Mouse (Mus musculus) spleen, adult 2 months (tissue): ENCODE data around the gene Pard3. TPM values are rescaled to one million over a fixed set of nuclear protein-coding genes. Genes with fewer than 3 reads are reported as not detected.

Source experiments
- DNase-seq, 2 experiments: peaks; one replicate each; pipeline versions ENCODE4 v3.0.0 to v3.0.0-alpha.2; 2012 to 2021; ENCODE audit warnings: low spot score in 2 of 2, low read depth in 1 of 2
- H3K27ac ChIP-seq: fragments of 200-500 bp; 2 replicates; pipeline ENCODE4 v1.5.1; 2012; ENCODE audit warnings: low read length, inconsistent platforms; ENCODE audit not compliant: insufficient read depth
- H3K27me3 ChIP-seq: fragments of 200-500 bp; 2 replicates; pipeline ENCODE4 v1.6.1; 2012; ENCODE audit warnings: mild to moderate bottlenecking, moderate library complexity, low read length, inconsistent platforms; ENCODE audit not compliant: control insufficient read depth, insufficient read depth
- H3K36me3 ChIP-seq: fragments of 200-500 bp; 2 replicates; pipeline ENCODE4 v1.6.1; 2012; ENCODE audit warnings: mild to moderate bottlenecking, low read length, inconsistent platforms; ENCODE audit not compliant: control insufficient read depth, insufficient read depth
- H3K4me1 ChIP-seq: fragments of 200-500 bp; 2 replicates; pipeline ENCODE4 v1.6.1; 2011; ENCODE audit warnings: inconsistent platforms; ENCODE audit not compliant: control insufficient read depth, insufficient read depth, insufficient read length
- H3K4me3 ChIP-seq: fragments of 200-500 bp; 2 replicates; pipeline ENCODE4 v1.5.1; 2011; ENCODE audit warnings: mild to moderate bottlenecking, inconsistent platforms; ENCODE audit not compliant: insufficient read depth, insufficient read length; ENCODE audit errors: extremely low read depth
- CTCF ChIP-seq: fragments of 200-500 bp; IDR thresholded peaks from 2 replicates; pipeline ENCODE4 v1.5.1; 2011; ENCODE audit warnings: mild to moderate bottlenecking, inconsistent platforms; ENCODE audit not compliant: insufficient read depth, insufficient read length, insufficient replicate concordance; ENCODE audit errors: extremely low read depth
- POLR2A ChIP-seq: fragments of 200-500 bp; IDR thresholded peaks from 2 replicates; pipeline ENCODE4 v1.6.1; 2011; ENCODE audit warnings: low read depth, low read length, inconsistent platforms
- WGBS: fragments of 180-500 bp; shearing (Covaris S2); methylation state at CpG from one replicate; pipeline ENCODE4 v1.1.7; 2018; 5-methylcytosine and 5-hydroxymethylcytosine counted together
- polyA plus RNA-seq: library from polyadenylated mRNA; depleted of rRNA; stranded (reverse); fragments of >200 nt; gene quantifications from 2 replicates; pipeline ENCODE4 v1.2.3, GENCODE M21; 2012

Gene Pard3
- polyA plus RNA-seq, 1 experiment: 3.8 TPM

GRCm38 (mm10) chr8:127583429-127583828 lies 519.7 kb downstream of the Pard3 start:
- H3K36me3 ChIP-seq: no peaks in the 10 kb centered on the region
- H3K4me3 ChIP-seq: no peak overlapping the region
- no peaks in the 10 kb centered on the region for H3K4me1 ChIP-seq
- 76% methylated on average over 2 of the region's 2 CpGs for WGBS
- H3K27ac ChIP-seq: no peak overlapping the region
- no peak for DNase-seq
- TF ChIP-seq POLR2A: no peak
- TF ChIP-seq CTCF: no peak
- H3K27me3 ChIP-seq: no peaks in the 10 kb centered on the region

- H3K36me3 ChIP-seq: no peaks in the 10 kb centered on the region
- TF ChIP-seq CTCF (no peak), POLR2A (no peak)
- WGBS: 97% methylated on average over 8 of the region's 8 CpGs
Observed at GRCm38 (mm10) chr8:127585618-127586017, 521.9 kb downstream of the Pard3 start.

GRCm38 (mm10) chr8:127586681-127587080 lies 523.0 kb downstream of the Pard3 start:
- Histone ChIP-seq H3K4me3 (no peak overlapping the region), H3K27me3 (no peaks in the 10 kb centered on the region), H3K4me1 (no peaks in the 10 kb centered on the region), H3K36me3 (no peaks in the 10 kb centered on the region), H3K27ac (no peak overlapping the region)
- no peak for DNase-seq
- WGBS: 76% methylated on average over 5 of the region's 5 CpGs
- no peak for TF ChIP-seq POLR2A
- TF ChIP-seq CTCF: no peak

More at GRCm38 (mm10) chr8:127585618-127586017, 521.9 kb downstream of the Pard3 start:
- no peaks in the 10 kb centered on the region for H3K27me3 ChIP-seq
- no peak for DNase-seq
- no peak overlapping the region for H3K4me3 ChIP-seq
- H3K27ac ChIP-seq: no peak overlapping the region
- H3K4me1 ChIP-seq: no peaks in the 10 kb centered on the region

- TF ChIP-seq CTCF: peak; percentile 28; the same call in 1 of the 2 replicates
- TF ChIP-seq POLR2A: no peak
- Histone ChIP-seq H3K36me3 (no peaks in the 10 kb centered on the region), H3K4me3 (no peak overlapping the region), H3K27me3 (no peaks in the 10 kb centered on the region), H3K4me1 (no peaks in the 10 kb centered on the region), H3K27ac (no peak overlapping the region)
- DNase-seq: peak in 1 of 2 experiments; percentile 22
- 80% methylated on average over 4 of the region's 4 CpGs for WGBS
Observed at GRCm38 (mm10) chr8:127588313-127588712, 524.6 kb downstream of the Pard3 start.

GRCm38 (mm10) chr8:127589291-127589690 lies 525.6 kb downstream of the Pard3 start:
- 37% methylated on average over 4 of the region's 4 CpGs for WGBS
- TF ChIP-seq CTCF: peak; percentile 43; the same call in 1 of the 2 replicates
- no peak for TF ChIP-seq POLR2A

DNA sequence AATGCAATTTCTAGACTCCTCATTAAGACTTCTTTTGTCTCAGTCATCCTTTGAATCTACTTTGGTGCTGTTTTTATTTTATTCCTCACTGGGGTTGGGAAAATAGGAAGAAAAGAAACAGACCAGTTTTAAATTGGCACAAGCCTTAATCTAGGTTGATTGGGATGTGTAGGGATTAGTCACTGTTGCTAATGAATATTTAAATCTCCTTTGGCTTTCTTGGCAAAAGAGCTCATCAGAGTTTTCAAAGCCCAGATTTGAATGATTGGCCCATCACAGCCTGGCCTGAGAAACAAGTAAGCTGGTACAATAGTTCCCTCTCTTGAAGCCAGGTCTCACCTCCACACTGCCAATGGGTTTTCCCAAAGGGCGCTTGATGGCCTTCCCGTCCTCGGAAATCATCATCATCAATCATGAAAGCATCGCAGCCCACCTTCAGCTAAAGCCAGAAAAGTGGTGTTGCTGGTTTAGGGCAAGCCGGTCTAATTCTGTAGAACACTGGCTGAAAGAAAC lies 527.0 kb downstream of the Pard3 start:
- H3K27me3 ChIP-seq: no peaks in the 10 kb centered on the region
- TF ChIP-seq CTCF (no peak), POLR2A (no peak)
- H3K4me1 ChIP-seq: no peaks in the 10 kb centered on the region
- H3K4me3 ChIP-seq: no peak overlapping the region
- H3K36me3 ChIP-seq: no peaks in the 10 kb centered on the region
- DNase-seq: no peak
- 98% methylated on average over 5 of the region's 5 CpGs for WGBS
- H3K27ac ChIP-seq: no peak overlapping the region

More at GRCm38 (mm10) chr8:127589291-127589690, 525.6 kb downstream of the Pard3 start:
- H3K4me3 ChIP-seq: no peak overlapping the region
- no peaks in the 10 kb centered on the region for H3K36me3 ChIP-seq
- H3K4me1 ChIP-seq: no peaks in the 10 kb centered on the region
- no peak overlapping the region for H3K27ac ChIP-seq
- peak; percentile 19 to 53 for DNase-seq
- no peaks in the 10 kb centered on the region for H3K27me3 ChIP-seq

DNA sequence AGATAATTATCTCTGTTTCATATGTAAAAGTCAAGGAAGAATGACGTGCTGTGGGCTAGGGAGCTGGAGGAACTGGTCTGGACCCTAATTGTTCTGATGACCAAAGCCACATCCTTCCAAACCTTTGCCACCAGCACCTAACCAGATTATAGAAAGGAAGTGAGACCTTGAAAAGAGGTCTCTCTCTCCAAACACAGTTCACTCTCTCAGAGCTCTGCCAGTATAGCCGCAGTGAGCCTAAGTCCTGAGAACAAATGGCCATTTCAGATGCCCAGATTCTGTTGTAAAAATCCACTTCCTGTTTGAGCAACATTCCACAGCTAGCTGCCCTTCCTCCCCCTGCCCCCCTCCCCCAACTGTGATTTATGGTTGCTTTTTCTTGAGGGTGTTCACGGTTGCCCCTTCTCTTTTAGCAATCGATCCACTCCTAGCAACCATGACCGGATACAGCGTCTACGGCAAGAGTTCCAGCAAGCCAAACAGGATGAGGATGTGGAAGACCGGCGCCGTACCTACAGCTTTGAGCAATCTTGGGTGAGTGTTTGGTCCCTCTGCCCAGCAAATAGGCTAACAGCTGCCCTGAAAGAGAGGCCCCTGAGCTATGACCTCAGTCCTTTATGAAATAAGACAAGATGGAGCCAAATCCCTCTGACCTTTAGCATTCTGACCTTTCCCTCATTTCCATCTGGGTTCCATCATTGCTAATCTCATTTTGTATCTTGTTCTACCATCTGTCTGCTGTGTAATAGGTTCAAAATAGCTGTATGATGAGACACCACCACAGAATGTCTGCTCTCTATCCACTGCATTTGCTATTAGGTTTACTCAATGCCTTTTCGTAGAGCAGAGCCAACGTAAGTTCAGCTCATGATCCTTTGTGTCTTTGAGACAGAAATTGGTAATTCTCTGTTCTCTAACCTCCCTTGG lies 529.2 kb downstream of the Pard3 start:
- no peak for TF ChIP-seq POLR2A
- TF ChIP-seq CTCF: no peak
- Histone ChIP-seq H3K27ac (no peak overlapping the region), H3K4me1 (no peaks in the 10 kb centered on the region), H3K4me3 (no peak overlapping the region), H3K36me3 (no peaks in the 10 kb centered on the region), H3K27me3 (no peaks in the 10 kb centered on the region)
- WGBS: 57% methylated on average over 12 of the region's 12 CpGs
- DNase-seq: no peak
